Mouse (Mus musculus): ENCODE results near the gene Gm20388.

GRCm38 (mm10) chr8:124284984-124285576, 4374.4 kb downstream of the Gm20388 start:
- no peak for TF ChIP-seq CTCF (IDR thresholded peaks at IDR 0.05; ENCODE audit: low read depth, low read length)
- TF ChIP-seq POLR2A (IDR thresholded peaks at IDR 0.05; ENCODE audit: insufficient read depth, low read length): no peak
- TF ChIP-seq EP300 (IDR thresholded peaks at IDR 0.05; ENCODE audit: insufficient read depth, low read depth, low read length): no peak

All from ES-Bruce4 (cell line).